Mouse (Mus musculus): ENCODE measurements at regions not wholly inside any gene's neighbourhood (a gene's known extent, or its start where the extent isn't known, plus 50 kb on each side); places are given as distances from the start of the nearest gene placed in this dataset.

DNA sequence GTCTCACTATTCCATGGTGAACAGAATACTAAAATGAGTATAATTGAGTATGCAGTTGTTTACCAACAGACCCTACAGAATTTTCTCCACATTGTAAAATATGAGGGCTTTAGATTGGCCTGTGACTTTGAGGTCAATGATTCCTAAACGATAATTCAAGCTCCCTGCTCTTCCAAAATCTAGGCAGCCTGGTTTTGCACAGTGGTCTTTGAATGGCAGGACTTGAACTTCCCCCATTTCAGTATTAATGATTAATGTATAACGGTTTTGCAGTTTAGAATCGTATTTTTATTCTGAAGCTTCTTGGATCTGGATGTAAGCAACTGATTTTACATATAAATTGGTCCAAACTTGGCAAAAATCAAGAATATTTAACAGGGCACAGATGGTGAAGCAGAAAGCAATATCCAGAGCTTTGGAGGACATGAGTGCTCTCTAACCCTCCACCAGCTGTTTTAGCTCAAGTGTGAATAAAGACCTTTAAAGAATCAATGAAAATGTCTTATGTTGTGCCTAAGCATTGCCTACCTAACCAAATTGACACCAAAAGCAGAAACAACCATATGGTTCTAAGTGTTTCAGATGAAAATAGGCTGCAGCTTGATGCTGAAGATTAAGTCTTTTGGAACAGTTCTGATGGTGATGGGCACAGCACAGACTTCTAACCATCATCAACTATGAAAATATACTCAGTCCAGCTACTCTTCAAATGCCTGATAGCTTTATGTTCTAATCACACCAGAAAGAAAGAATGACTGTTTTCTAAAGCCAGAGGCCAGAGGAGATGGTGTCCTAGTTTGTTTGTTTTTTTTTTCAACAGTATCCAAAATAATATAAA lies 1098.3 kb upstream of the Ptprd start:
- TF ChIP-seq CHD2 (IDR thresholded peaks at IDR 0.05; ENCODE audit: low read depth, low read length) (no peak), ZNF384 (IDR thresholded peaks at IDR 0.05; ENCODE audit: low read depth, low read length) (no peak), ZC3H11A (IDR thresholded peaks at IDR 0.05; ENCODE audit: borderline replicate concordance, low read depth, low read length) (no peak), MAFK (IDR thresholded peaks at IDR 0.05; ENCODE audit: insufficient read depth, low read depth, low read length) (no peak), HCFC1 (IDR thresholded peaks at IDR 0.05; ENCODE audit: borderline replicate concordance, insufficient read depth, low read length) (no peak)

Data from ES-E14 (cell line).